Mouse (Mus musculus) ES-E14 (cell line): ENCODE measurements around the gene Lrtm2.

Source experiments
- CHD2 ChIP-seq: IDR thresholded peaks from 2 replicates; pipeline ENCODE4 v1.6.1; 2014; ENCODE audit warnings: mild to moderate bottlenecking, low read depth, low read length, inconsistent platforms
- HCFC1 ChIP-seq: IDR thresholded peaks from 2 replicates; pipeline ENCODE4 v1.6.1; 2012; ENCODE audit warnings: low read length, inconsistent platforms, borderline replicate concordance; ENCODE audit not compliant: insufficient read depth

DNA sequence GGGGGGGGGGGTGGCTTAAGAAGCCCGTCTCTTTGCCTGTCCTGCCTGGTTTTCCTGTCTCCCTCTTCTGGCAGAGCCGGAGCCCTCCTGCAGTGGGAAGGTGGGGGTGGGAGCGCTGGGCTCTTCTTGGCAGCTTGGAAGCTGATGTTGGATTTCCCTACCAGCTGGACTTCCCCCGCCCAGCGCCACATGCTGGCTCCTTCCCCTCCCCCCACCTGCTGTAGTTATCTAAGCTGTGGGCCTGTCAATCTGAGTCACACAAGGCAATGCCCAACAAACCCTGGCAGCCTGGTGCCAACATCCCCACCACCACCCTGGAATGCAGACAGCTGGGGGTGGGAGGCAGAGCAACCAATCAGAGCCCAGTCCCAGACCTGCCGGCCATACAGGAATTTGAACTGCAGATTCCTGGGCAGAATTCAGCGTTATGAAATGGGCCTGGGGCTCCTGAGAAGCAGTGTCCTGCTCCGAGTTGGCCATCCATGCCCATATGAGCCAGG, 1.3 kb downstream of the Lrtm2 start:
- TF ChIP-seq CHD2, result no peak
- TF ChIP-seq HCFC1, result no peak
